Mouse (Mus musculus) lung, embryonic 16.5 days (tissue): ENCODE data around the gene Zfp386. TPM values are rescaled to one million over a fixed set of nuclear protein-coding genes. Genes with fewer than 3 reads are reported as not detected.
A peak's percentile ranks its signal among the peaks of the same experiment; 100 is the strongest.

ENCODE experiments used
- ATAC-seq: fragments of 200-750 bp; cut with Nextera tagmentation; 2 replicates; pipeline ENCODE4 v1.8.0; 2017; ENCODE audit warnings: low read depth, mild to moderate bottlenecking, moderate library complexity
- H3K27ac ChIP-seq: fragments of 300-500 bp; sonication (generic); 2 replicates; pipeline ENCODE4 v1.5.1; 2014; ENCODE audit warnings: mild to moderate bottlenecking, control low read depth, low read length
- H3K27me3 ChIP-seq: fragments of 300-500 bp; sonication (generic); 2 replicates; pipeline ENCODE4 v1.6.1; 2014; ENCODE audit warnings: low read depth, low read length, mixed read lengths; ENCODE audit not compliant: control insufficient read depth, insufficient read depth
- H3K36me3 ChIP-seq: fragments of 300-500 bp; sonication (generic); 2 replicates; pipeline ENCODE4 v1.6.1; 2014; ENCODE audit warnings: low read length; ENCODE audit not compliant: control insufficient read depth, insufficient read depth
- H3K4me1 ChIP-seq: fragments of 300-500 bp; sonication (generic); replicated peaks from 2 replicates; pipeline ENCODE4 v1.6.1; 2014; ENCODE audit warnings: low read length, mixed read lengths; ENCODE audit not compliant: control insufficient read depth, insufficient read depth
- H3K4me2 ChIP-seq: fragments of 300-500 bp; sonication (generic); 2 replicates; pipeline ENCODE4 v1.6.1; 2014; ENCODE audit warnings: low read depth, low read length, control low read depth
- H3K4me3 ChIP-seq: fragments of 300-500 bp; sonication (generic); 2 replicates; pipeline ENCODE4 v1.5.1; 2014; ENCODE audit warnings: mild to moderate bottlenecking, low read length, control low read depth
- H3K9ac ChIP-seq: fragments of 300-500 bp; sonication (generic); 2 replicates; pipeline ENCODE4 v1.6.1; 2014; ENCODE audit warnings: low read length, control low read depth
- H3K9me3 ChIP-seq: fragments of 300-500 bp; sonication (generic); 2 replicates; pipeline ENCODE4 v1.6.1; 2016; ENCODE audit warnings: low read length; ENCODE audit not compliant: control insufficient read depth
- WGBS: fragments of 180-500 bp; shearing (Covaris S2); extraction: QIAGEN DNeasy Blood & Tissue Kit; methylation state at CpG from one replicate; pipeline ENCODE4 v1.1.7; 2014; 5-methylcytosine and 5-hydroxymethylcytosine counted together
- polyA plus RNA-seq: library from polyadenylated mRNA; unstranded; fragments of >200 nt; fragmentation: Nextera tagmentation; extraction: Ambion mirVana; gene quantifications from 2 replicates; pipeline ENCODE4 v1.2.1, GENCODE M21; 2015

Gene Zfp386
- polyA plus RNA-seq, 1 experiment from 2014 or later, result 42.8 TPM

DNA sequence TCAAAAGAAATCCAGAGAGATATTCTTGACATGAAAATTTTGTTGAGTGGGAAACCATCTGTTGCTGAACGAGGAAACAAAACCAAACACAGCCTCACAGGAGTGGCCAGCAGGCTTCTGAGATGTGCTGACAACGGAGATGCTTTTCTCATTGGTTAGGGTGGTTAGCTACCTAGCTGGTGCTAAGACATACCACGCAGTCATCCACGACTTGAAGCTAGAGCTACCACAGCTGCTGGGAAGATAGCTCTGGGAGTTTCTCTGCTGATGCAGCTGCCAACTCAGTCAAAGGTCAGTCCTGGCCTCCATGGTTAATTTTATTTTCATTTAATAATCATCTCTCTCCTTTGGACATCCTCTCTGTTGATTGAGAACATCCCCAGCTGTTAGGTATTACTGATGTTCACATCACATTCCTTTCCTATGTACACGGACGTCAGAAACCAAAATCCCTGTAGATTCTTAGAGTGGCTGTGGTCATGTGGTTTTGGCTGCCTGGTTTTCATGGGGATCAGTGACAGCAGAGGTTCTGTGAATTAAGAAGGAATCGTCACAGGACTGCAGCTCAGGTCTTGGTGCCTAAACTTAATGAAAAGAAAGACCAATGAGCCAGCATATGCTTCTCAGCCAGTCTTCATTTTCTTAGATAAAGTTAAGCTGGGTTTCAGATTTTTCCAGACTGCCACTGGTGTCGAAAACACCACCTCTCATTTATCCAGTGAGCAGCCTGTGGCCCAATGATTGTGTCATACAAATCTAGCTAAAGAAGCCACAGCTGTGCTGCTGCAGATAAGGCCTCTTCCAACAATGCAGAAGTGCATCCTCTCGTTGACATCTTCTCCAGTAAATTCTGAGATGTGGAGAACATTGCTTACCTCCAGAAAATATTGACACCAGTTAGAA is 62.2 kb downstream of the Zfp386 start:
- Histone ChIP-seq H3K9me3 (peaks cover 4% of the 10 kb centered on the region; the same call in 1 of the 2 replicates), H3K9ac (no peak overlapping the region), H3K4me3 (no peak overlapping the region), H3K36me3 (no peaks in the 10 kb centered on the region), H3K27ac (peak overlapping the region; percentile 41), H3K4me1 (no peaks in the 10 kb centered on the region), H3K4me2 (no peak overlapping the region), H3K27me3 (no peaks in the 10 kb centered on the region)
- peak; percentile 91 for ATAC-seq
- WGBS, result 54% methylated on average over 9 of the region's 9 CpGs

GRCm38 (mm10) chr12:116111007-116111694 is 63.6 kb downstream of the Zfp386 start:
- Histone ChIP-seq H3K9me3 (peaks cover 4% of the 10 kb centered on the region; the same call in 1 of the 2 replicates), H3K4me2 (no peak overlapping the region), H3K4me1 (no peaks in the 10 kb centered on the region), H3K36me3 (no peaks in the 10 kb centered on the region), H3K27me3 (no peaks in the 10 kb centered on the region), H3K27ac (peak overlapping the region; percentile 58), H3K4me3 (no peak overlapping the region), H3K9ac (no peak overlapping the region)
- WGBS, result 43% methylated on average over 7 of the region's 7 CpGs
- ATAC-seq, result peak; percentile 84

Other genes with a start within 250 kb of the Zfp386 start
- gene Vipr2, start 30.0 kb downstream of the Zfp386 start, polyA plus RNA-seq, result 2.8 and 2.9 TPM in 2 replicates
- gene Wdr60, start 215.3 kb downstream of the Zfp386 start, polyA plus RNA-seq, result 18.7 and 19.7 TPM in 2 replicates
- gene Gm11027, start 227.7 kb downstream of the Zfp386 start, polyA plus RNA-seq, result not detected in 2 replicates
- 18.6 and 20.3 TPM in 2 replicates for gene Esyt2, start 233.5 kb downstream of the Zfp386 start, polyA plus RNA-seq